Mouse (Mus musculus): ENCODE measurements around the gene Actl10. TPM values are rescaled to one million over a fixed set of nuclear protein-coding genes. Genes with fewer than 3 reads are reported as not detected.
A peak's percentile ranks its signal among the peaks of the same experiment; 100 is the strongest.

Gene Actl10
- total and polyA plus RNA-seq, 2 experiments from 2014 or later: 0.13 to 0.48 TPM

- H3K27ac ChIP-seq (ENCODE audit: low read depth, low read length): no peak overlapping the region
Observed at GRCm38 (mm10) chr2:154576876-154577743, 25.5 kb downstream of the Actl10 start.

GRCm38 (mm10) chr2:154577744-154578067, 26.1 kb downstream of the Actl10 start:
- DNase-seq: no peak
- no peak for ATAC-seq
- no peak overlapping the region for H3K4me3 ChIP-seq (ENCODE audit: low read depth, low read length)
- H3K4me1 ChIP-seq (ENCODE audit: insufficient read depth): no peaks in the 10 kb centered on the region
- 68% methylated on average over 6 of the region's 6 CpGs for WGBS
- no peak overlapping the region for H3K9ac ChIP-seq
- no peaks in the 10 kb centered on the region for H3K9me3 ChIP-seq (ENCODE audit: low read length)
- H3K27ac ChIP-seq (ENCODE audit: low read depth, low read length): no peak overlapping the region
- no peak overlapping the region for H3K4me2 ChIP-seq (ENCODE audit: low read depth)
- H3K27me3 ChIP-seq (ENCODE audit: insufficient read depth, low read length): no peaks in the 10 kb centered on the region
- H3K36me3 ChIP-seq (ENCODE audit: insufficient read depth): no peaks in the 10 kb centered on the region
- no peak for TF ChIP-seq CTCF (IDR thresholded peaks at IDR 0.05; ENCODE audit: low read depth)

More at GRCm38 (mm10) chr2:154576876-154577743, 25.5 kb downstream of the Actl10 start:
- H3K27me3 ChIP-seq (ENCODE audit: insufficient read depth, low read length): no peaks in the 10 kb centered on the region
- no peaks in the 10 kb centered on the region for H3K4me1 ChIP-seq (ENCODE audit: insufficient read depth)
- H3K36me3 ChIP-seq (ENCODE audit: insufficient read depth): no peaks in the 10 kb centered on the region
- TF ChIP-seq CTCF (IDR thresholded peaks at IDR 0.05; ENCODE audit: low read depth): no peak
- no peak overlapping the region for H3K4me2 ChIP-seq (ENCODE audit: low read depth)
- no peaks in the 10 kb centered on the region for H3K9me3 ChIP-seq (ENCODE audit: low read length)
- DNase-seq (no peak), ATAC-seq (peak; percentile 20; the same call in 1 of the 2 replicates)
- H3K4me3 ChIP-seq (ENCODE audit: low read depth, low read length): no peak overlapping the region
- WGBS: 25% methylated on average over 12 of the region's 12 CpGs
- no peak overlapping the region for H3K9ac ChIP-seq

GRCm38 (mm10) chr2:154580586-154580985, 29.0 kb downstream of the Actl10 start:
- 66% methylated on average over 8 of the region's 8 CpGs for WGBS
- ATAC-seq (no peak), DNase-seq (no peak)
- no peak overlapping the region for H3K4me3 ChIP-seq (ENCODE audit: low read depth, low read length)
- peak overlapping the region; percentile 40; the same call in 1 of the 2 replicates for H3K27ac ChIP-seq (ENCODE audit: low read depth, low read length)
- no peak overlapping the region for H3K9ac ChIP-seq
- peaks cover 16% of the 10 kb centered on the region for H3K4me1 ChIP-seq (ENCODE audit: insufficient read depth)
- TF ChIP-seq CTCF (IDR thresholded peaks at IDR 0.05; ENCODE audit: low read depth): no peak
- H3K36me3 ChIP-seq (ENCODE audit: insufficient read depth): no peaks in the 10 kb centered on the region
- H3K4me2 ChIP-seq (ENCODE audit: low read depth): no peak overlapping the region
- no peaks in the 10 kb centered on the region for H3K9me3 ChIP-seq (ENCODE audit: low read length)
- H3K27me3 ChIP-seq (ENCODE audit: insufficient read depth, low read length): no peaks in the 10 kb centered on the region

- no peak overlapping the region for H3K4me3 ChIP-seq (ENCODE audit: low read depth, low read length)
- no peaks in the 10 kb centered on the region for H3K36me3 ChIP-seq (ENCODE audit: insufficient read depth)
- DNase-seq (no peak), ATAC-seq (no peak)
- H3K27ac ChIP-seq (ENCODE audit: low read depth, low read length): no peak overlapping the region
- H3K9ac ChIP-seq: no peak overlapping the region
- H3K27me3 ChIP-seq (ENCODE audit: insufficient read depth, low read length): no peaks in the 10 kb centered on the region
- no peaks in the 10 kb centered on the region for H3K9me3 ChIP-seq (ENCODE audit: low read length)
- 0 out of 2 replicates have a peak, but pooled peaks have one; percentile 12 for TF ChIP-seq CTCF (IDR thresholded peaks at IDR 0.05; ENCODE audit: low read depth)
- WGBS: 97% methylated on average over 1 of the region's 1 CpGs
- no peak overlapping the region for H3K4me2 ChIP-seq (ENCODE audit: low read depth)
- peaks cover 16% of the 10 kb centered on the region for H3K4me1 ChIP-seq (ENCODE audit: insufficient read depth)
Observed at GRCm38 (mm10) chr2:154581421-154581820, 29.8 kb downstream of the Actl10 start.

GRCm38 (mm10) chr2:154583906-154584872, 32.6 kb downstream of the Actl10 start:
- Histone ChIP-seq H3K4me1 (ENCODE audit: insufficient read depth) (peaks cover 16% of the 10 kb centered on the region), H3K4me2 (ENCODE audit: low read depth) (no peak overlapping the region), H3K36me3 (ENCODE audit: insufficient read depth) (no peaks in the 10 kb centered on the region), H3K4me3 (ENCODE audit: low read depth, low read length) (no peak overlapping the region), H3K9me3 (ENCODE audit: low read length) (no peaks in the 10 kb centered on the region), H3K27ac (ENCODE audit: low read depth, low read length) (peak overlapping the region; percentile 70), H3K9ac (no peak overlapping the region), H3K27me3 (ENCODE audit: insufficient read depth, low read length) (no peaks in the 10 kb centered on the region)
- peak; percentile 93 for DNase-seq
- no peak for TF ChIP-seq CTCF (IDR thresholded peaks at IDR 0.05; ENCODE audit: low read depth)
- peak; percentile 97 for ATAC-seq
- WGBS: 37% methylated on average over 15 of the region's 15 CpGs

- DNase-seq (no peak), ATAC-seq (no peak)
- H3K27ac ChIP-seq (ENCODE audit: low read depth, low read length): peak overlapping the region; percentile 70
- no peaks in the 10 kb centered on the region for H3K9me3 ChIP-seq (ENCODE audit: low read length)
- no peak overlapping the region for H3K4me2 ChIP-seq (ENCODE audit: low read depth)
- 39% methylated on average over 17 of the region's 17 CpGs for WGBS
- H3K27me3 ChIP-seq (ENCODE audit: insufficient read depth, low read length): no peaks in the 10 kb centered on the region
- no peak overlapping the region for H3K9ac ChIP-seq
- H3K4me1 ChIP-seq (ENCODE audit: insufficient read depth): peaks cover 16% of the 10 kb centered on the region
- TF ChIP-seq CTCF (IDR thresholded peaks at IDR 0.05; ENCODE audit: low read depth): no peak
- no peak overlapping the region for H3K4me3 ChIP-seq (ENCODE audit: low read depth, low read length)
- H3K36me3 ChIP-seq (ENCODE audit: insufficient read depth): no peaks in the 10 kb centered on the region
Observed at GRCm38 (mm10) chr2:154584931-154585601, 33.5 kb downstream of the Actl10 start.
